Mouse (Mus musculus) heart, adult 2 months (tissue): ENCODE measurements around the gene Cdh22. TPM values are rescaled to one million over a fixed set of nuclear protein-coding genes. Genes with fewer than 3 reads are reported as not detected.
A peak's percentile ranks its signal among the peaks of the same experiment; 100 is the strongest.

Source experiments
- DNase-seq, 2 experiments: peaks; one replicate each; pipeline ENCODE4 v3.0.0; 2021
- H3K27ac ChIP-seq: fragments of 200-600 bp; 2 replicates; pipeline ENCODE4 v1.8.1; 2022
- H3K27me3 ChIP-seq: fragments of 200-500 bp; 2 replicates; pipeline ENCODE4 v1.6.1; 2012; ENCODE audit warnings: mild to moderate bottlenecking, low read length, inconsistent platforms, mixed read lengths; ENCODE audit not compliant: control insufficient read depth, insufficient read depth
- H3K36me3 ChIP-seq: fragments of 200-500 bp; 2 replicates; pipeline ENCODE4 v1.6.1; 2012; ENCODE audit warnings: low read length, inconsistent platforms; ENCODE audit not compliant: control insufficient read depth, insufficient read depth
- H3K4me1 ChIP-seq: fragments of 200-500 bp; 2 replicates; pipeline ENCODE4 v1.6.1; 2011; ENCODE audit warnings: low read length; ENCODE audit not compliant: control insufficient read depth, insufficient read depth
- H3K4me3 ChIP-seq: fragments of 200-600 bp; 2 replicates; pipeline ENCODE4 v1.8.1; 2022
- H3K79me2 ChIP-seq: fragments of 200-500 bp; replicated peaks from 2 replicates; pipeline ENCODE4 v1.6.1; 2012; ENCODE audit warnings: mild to moderate bottlenecking, inconsistent platforms, low read length, moderate library complexity, mixed read lengths; ENCODE audit not compliant: control insufficient read depth, insufficient read depth
- H3K9ac ChIP-seq: fragments of 200-500 bp; 2 replicates; pipeline ENCODE4 v1.6.1; 2012; ENCODE audit warnings: low read depth, mild to moderate bottlenecking, control low read depth, inconsistent platforms, low read length, mixed read lengths
- CTCF ChIP-seq: fragments of 200-600 bp; IDR thresholded peaks from 2 replicates; pipeline ENCODE4 v1.8.1; 2022; ENCODE audit warnings: antibody characterized with exemption, mild to moderate bottlenecking, moderate library complexity
- EP300 ChIP-seq: fragments of 200-500 bp; IDR thresholded peaks from 2 replicates; pipeline ENCODE4 v1.6.1; 2011; ENCODE audit warnings: low read depth, low read length, control low read depth; ENCODE audit not compliant: insufficient read depth
- POLR2A ChIP-seq: fragments of 200-500 bp; IDR thresholded peaks from 2 replicates; pipeline ENCODE4 v1.6.1; 2011; ENCODE audit warnings: mild to moderate bottlenecking, low read depth, low read length, control low read depth; ENCODE audit not compliant: insufficient read depth
- WGBS: fragments of 180-500 bp; shearing (Covaris S2); methylation state at CpG from one replicate; pipeline ENCODE4 v1.1.7; 2018; 5-methylcytosine and 5-hydroxymethylcytosine counted together
- intact Hi-C: fragments of 180-260 bp; cut with DNase I; formaldehyde crosslinking; loops from one replicate; pipeline ENCODE4 v1.15.1; 2025
- polyA plus RNA-seq: library from polyadenylated mRNA; depleted of rRNA; stranded (reverse); fragments of >200 nt; gene quantifications from 2 replicates; pipeline ENCODE4 v1.2.3, GENCODE M21; 2012
- total RNA-seq, 2 experiments: library from RNA; stranded (reverse); gene quantifications; 2 replicates each; pipeline ENCODE4 v1.2.3; 2021

The Cdh22 gene
- total and polyA plus RNA-seq, 3 experiments = 0.50 to 1.0 (median 0.65) TPM

- H3K27me3 ChIP-seq = no peaks in the 10 kb centered on the region
- H3K9ac ChIP-seq = no peak overlapping the region
- H3K4me3 ChIP-seq = no peak overlapping the region
- WGBS = 34% methylated on average over 8 of the region's 8 CpGs
- no peaks in the 10 kb centered on the region for H3K79me2 ChIP-seq
- no peaks in the 10 kb centered on the region for H3K36me3 ChIP-seq
- intact Hi-C loops = loop anchor here (1.0 to 10.0 kb wide), 3 partner anchors 43 to 321 kb away; no protein-coding TSS in a partner anchor
- peak; percentile 56 to 70 for DNase-seq
- no peak overlapping the region for H3K27ac ChIP-seq
- 0 out of 2 replicates have a peak, but pooled peaks have one; percentile 46 for TF ChIP-seq EP300
- TF ChIP-seq POLR2A = no peak
- TF ChIP-seq CTCF = peak; percentile 80
- H3K4me1 ChIP-seq = no peaks in the 10 kb centered on the region
Measured at GRCm38 (mm10) chr2:165275824-165276223, 41.2 kb upstream of the Cdh22 start.

- H3K4me1 ChIP-seq = no peaks in the 10 kb centered on the region
- no peak for DNase-seq
- 59% methylated on average over 8 of the region's 8 CpGs for WGBS
Measured at GRCm38 (mm10) chr2:165275124-165275640, 40.5 kb upstream of the Cdh22 start.

GRCm38 (mm10) chr2:165273589-165273988, 38.9 kb upstream of the Cdh22 start:
- Histone ChIP-seq H3K9ac (no peak overlapping the region), H3K4me1 (no peaks in the 10 kb centered on the region), H3K27ac (no peak overlapping the region), H3K79me2 (no peaks in the 10 kb centered on the region), H3K36me3 (no peaks in the 10 kb centered on the region), H3K27me3 (no peaks in the 10 kb centered on the region; the same call in 1 of the 2 replicates), H3K4me3 (no peak overlapping the region)
- intact Hi-C loops = loop anchor here (10.0 kb wide), 1 partner anchor 319 kb away; no protein-coding TSS in a partner anchor
- TF ChIP-seq EP300 = no peak
- TF ChIP-seq CTCF = no peak
- TF ChIP-seq POLR2A = no peak
- 30% methylated on average over 4 of the region's 4 CpGs for WGBS
- DNase-seq = no peak

More at GRCm38 (mm10) chr2:165275124-165275640, 40.5 kb upstream of the Cdh22 start:
- H3K79me2 ChIP-seq = no peaks in the 10 kb centered on the region
- no peak for TF ChIP-seq EP300
- TF ChIP-seq CTCF = no peak
- no peak for TF ChIP-seq POLR2A
- H3K27me3 ChIP-seq = no peaks in the 10 kb centered on the region
- H3K27ac ChIP-seq = no peak overlapping the region
- H3K4me3 ChIP-seq = no peak overlapping the region
- no peak overlapping the region for H3K9ac ChIP-seq
- intact Hi-C loops = loop anchor here (10.0 kb wide), 1 partner anchor 320 kb away; no protein-coding TSS in a partner anchor
- H3K36me3 ChIP-seq = no peaks in the 10 kb centered on the region

- no peaks in the 10 kb centered on the region for H3K79me2 ChIP-seq
- H3K4me3 ChIP-seq = no peak overlapping the region
- WGBS = 26% methylated on average over 8 of the region's 8 CpGs
- no peak overlapping the region for H3K9ac ChIP-seq
- TF ChIP-seq POLR2A = no peak
- no peak for TF ChIP-seq CTCF
- TF ChIP-seq EP300 = no peak
- DNase-seq = no peak
- intact Hi-C loops = loop anchor here (10.0 kb wide), 1 partner anchor 317 kb away; no protein-coding TSS in a partner anchor
- H3K36me3 ChIP-seq = no peaks in the 10 kb centered on the region
- no peak overlapping the region for H3K27ac ChIP-seq
- H3K27me3 ChIP-seq = peaks cover 2% of the 10 kb centered on the region; the same call in 1 of the 2 replicates
- H3K4me1 ChIP-seq = no peaks in the 10 kb centered on the region
Measured at GRCm38 (mm10) chr2:165271326-165271725, 36.7 kb upstream of the Cdh22 start.

GRCm38 (mm10) chr2:165270858-165271257, 36.2 kb upstream of the Cdh22 start:
- Histone ChIP-seq H3K27ac (no peak overlapping the region), H3K79me2 (no peaks in the 10 kb centered on the region), H3K9ac (no peak overlapping the region), H3K27me3 (peaks cover 2% of the 10 kb centered on the region; the same call in 1 of the 2 replicates), H3K4me3 (no peak overlapping the region), H3K36me3 (no peaks in the 10 kb centered on the region), H3K4me1 (no peaks in the 10 kb centered on the region)
- DNase-seq = no peak
- 30% methylated on average over 7 of the region's 7 CpGs for whole genome bisulfite sequencing
- intact Hi-C loops = loop anchor here (10.0 kb wide), 1 partner anchor 316 kb away; no protein-coding TSS in a partner anchor
- no peak for TF ChIP-seq POLR2A
- TF ChIP-seq EP300 = no peak
- no peak for TF ChIP-seq CTCF

- no peaks in the 10 kb centered on the region for H3K4me1 ChIP-seq
- H3K36me3 ChIP-seq = no peaks in the 10 kb centered on the region
- no peaks in the 10 kb centered on the region for H3K79me2 ChIP-seq
- H3K27ac ChIP-seq = no peak overlapping the region
- peaks cover 2% of the 10 kb centered on the region; the same call in 1 of the 2 replicates for H3K27me3 ChIP-seq
- DNase-seq = no peak
- WGBS = 33% methylated on average over 12 of the region's 12 CpGs
- H3K4me3 ChIP-seq = no peak overlapping the region
- no peak overlapping the region for H3K9ac ChIP-seq
- intact Hi-C loops = no loop called here
- TF ChIP-seq POLR2A = no peak
- no peak for TF ChIP-seq EP300
- TF ChIP-seq CTCF = no peak
Measured at GRCm38 (mm10) chr2:165266739-165267138, 32.1 kb upstream of the Cdh22 start.
